Mouse (Mus musculus): ENCODE measurements at regions not wholly inside any gene's neighbourhood (a gene's known extent, or its start where the extent isn't known, plus 50 kb on each side); places are given as distances from the start of the nearest gene placed in this dataset.

DNA sequence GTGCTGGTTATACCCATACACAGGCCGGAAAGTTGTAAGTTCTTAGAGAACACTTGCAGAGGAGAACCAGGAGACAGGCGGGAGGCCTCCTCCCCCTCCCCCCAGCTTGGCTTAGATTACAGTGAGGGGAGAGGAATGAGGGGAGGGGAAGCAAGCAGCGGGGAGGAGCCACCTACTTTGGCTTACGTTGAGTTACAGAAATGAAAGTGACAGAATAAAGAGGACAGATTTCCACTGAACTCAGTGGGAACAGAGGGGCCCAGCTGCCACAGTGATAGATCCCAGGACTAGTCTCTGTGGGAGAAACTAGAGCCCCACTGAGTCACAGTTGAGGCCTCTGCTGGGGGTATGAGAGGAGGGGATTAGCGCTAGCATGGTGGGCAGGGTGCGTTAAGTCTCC is 86.5 kb upstream of the Gm11983 start:
- no peak for DNase-seq

DNA sequence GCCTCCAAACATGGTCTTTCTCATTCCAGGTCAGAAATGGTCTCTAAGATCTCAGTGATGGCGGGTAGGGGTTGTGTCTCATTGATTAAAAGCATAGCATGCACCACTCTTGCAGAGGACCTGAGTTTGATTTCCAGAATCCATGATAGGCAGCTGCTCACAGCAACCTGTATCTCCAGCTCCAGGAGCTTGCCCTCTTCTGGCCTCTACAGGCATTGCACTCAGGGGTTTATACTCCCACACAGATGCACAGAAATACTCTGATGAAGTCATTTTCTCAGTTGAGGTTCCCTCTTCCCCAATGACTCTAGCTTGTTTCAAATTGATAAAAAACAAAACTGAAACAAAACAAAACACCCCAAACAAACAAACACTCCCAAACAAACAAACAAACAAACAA is 81.1 kb upstream of the Gm11983 start:
- DNase-seq: no peak

DNA sequence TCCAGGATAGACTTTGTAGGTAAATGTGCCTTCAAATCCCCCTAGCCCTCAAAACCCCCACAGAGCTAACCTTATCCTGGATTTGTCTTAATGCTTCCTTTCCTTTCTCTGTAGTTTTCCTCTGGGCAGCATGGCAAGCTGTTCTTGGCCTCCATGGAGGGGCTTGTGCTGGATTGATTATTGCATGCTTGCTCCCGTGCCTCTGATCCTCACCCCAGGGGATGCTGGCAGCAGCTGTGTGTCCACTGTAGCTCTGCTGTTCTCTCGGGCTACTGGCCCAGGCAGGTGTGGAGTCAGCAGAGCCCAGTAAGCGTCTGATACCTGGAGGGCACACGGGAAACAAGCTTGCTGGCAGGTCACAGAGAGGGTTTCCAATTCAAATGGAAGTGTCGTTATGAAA is 68.2 kb upstream of the Gm11983 start:
- no peak for DNase-seq

DNA sequence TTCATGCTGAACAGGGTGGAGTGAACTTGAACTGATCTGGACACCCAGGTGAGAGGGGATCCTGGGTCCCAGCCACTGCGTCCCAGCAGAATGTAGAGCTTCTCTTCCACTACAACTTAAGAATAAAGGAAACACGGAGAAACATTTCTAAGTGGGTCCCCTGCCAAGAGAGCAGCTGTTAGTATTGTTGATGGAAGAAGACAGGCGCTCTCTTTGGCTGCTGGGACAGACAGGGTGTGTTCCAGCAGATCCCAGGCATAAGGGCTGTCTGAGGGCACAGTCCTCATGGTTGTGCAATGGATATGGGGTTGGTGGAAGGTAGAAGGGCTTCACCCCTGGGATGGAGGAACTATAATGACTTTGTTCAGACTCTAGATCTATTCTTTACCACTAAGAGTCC is 65.5 kb upstream of the Gm11983 start:
- peak; percentile 40 for DNase-seq

DNA sequence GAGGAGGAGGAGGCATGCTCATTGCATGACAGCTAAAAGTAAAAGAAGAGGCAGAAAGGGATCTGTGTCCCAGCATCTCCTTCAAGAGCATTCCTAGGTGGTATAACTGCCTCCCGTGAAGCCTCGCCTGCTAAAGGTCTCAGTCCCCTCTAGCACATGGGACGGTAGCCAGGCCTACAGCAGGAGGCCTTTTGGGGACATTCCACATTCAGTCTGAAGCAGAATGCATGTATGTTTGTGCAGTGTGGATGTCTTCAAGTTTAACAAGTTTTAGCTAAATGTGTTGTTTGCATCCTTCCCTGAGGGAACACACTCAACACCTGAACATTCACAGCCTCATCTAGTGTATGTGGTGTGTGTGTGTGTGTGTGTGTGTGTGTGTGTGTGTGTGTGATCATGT is 64.8 kb upstream of the Gm11983 start:
- no peak for DNase-seq

DNA sequence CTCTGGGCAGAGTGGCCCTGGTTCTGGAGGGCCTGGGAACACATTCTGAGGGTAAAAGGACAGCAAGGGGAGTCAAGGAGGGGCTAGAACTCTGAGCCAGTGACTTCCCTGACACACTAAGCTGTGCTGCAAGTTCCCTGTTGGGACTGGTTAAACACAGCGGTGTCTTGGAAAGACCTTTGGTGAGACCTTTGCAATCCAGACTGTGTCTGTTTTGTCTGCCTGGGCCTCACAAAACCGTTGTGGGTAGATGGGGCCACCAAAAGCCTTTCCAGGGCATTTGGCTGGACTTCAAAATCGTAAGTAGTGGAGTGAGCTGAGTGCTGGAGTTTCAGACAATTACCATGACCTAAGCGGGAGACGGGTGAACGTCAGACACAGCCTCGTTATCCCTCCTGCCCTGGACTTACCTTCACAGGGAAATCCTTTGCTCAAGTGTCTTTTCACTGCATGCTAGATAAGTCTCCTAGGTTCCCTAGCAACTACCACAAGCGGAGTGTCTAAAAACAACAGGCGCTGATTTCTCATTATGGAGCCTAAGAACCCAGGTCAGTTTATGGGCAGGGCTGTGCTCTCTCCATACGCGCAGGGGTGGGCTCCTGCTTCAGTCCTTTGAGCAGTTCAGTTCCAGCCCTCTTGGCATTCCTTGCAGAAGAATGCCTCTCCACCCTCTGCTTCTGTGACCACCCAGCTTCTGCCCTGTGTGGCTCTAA is 63.5 kb upstream of the Gm11983 start:
- no peak for DNase-seq

DNA sequence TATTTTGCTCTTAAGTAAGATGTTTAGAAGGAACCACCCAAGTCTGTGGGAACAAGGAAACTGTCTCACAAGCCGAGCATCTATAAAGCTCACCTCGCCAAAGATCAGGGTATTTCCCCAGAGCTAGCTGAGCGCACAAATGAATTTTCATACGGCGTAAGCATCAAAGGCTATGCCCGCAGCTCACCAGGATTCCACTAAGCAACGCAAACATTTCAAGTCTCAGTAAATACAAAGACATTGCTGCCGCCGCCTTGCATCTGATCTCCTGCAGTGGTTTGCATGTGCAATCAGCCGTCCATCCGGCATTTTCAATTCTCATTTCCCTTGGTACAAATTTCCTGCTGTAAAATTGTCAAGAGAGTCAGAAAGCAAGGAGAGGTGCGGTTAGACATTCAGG is 62.9 kb upstream of the Gm11983 start:
- DNase-seq: no peak

DNA sequence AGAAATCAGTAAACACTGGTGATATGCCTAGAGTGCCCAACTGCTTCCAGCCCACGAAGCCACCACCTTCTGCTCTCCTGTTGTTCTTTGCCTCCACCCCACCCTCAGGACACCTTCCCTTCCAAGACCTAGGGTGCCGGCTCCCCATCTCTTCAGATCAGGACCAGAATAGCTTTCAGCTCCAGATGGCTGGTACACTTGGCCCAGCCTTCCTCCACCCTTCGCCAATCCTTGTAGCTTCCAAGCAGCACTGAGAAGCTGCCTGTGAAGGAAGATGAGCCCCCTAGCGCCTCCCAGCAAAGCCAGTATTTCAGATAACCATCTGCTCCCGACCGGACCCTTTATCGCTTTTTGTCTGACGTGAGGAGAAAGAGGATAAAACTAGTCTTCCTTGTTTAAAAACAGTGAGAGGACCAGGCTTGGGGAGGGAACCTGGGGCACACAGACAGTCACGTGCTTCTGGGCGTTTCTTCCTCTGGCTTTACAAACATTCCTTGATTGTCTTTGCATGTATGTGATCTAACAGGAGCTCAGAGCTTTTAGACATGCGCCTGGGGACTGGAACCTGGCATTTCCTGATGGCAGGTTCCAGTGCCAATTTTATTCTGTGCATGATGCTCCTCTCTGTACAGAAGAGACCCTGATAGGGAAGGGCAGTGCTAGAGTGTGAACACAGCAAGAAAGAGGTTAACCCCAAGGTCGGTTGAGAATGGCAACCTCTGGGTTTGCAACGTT is 62.0 kb upstream of the Gm11983 start:
- DNase-seq: peak; percentile 82

DNA sequence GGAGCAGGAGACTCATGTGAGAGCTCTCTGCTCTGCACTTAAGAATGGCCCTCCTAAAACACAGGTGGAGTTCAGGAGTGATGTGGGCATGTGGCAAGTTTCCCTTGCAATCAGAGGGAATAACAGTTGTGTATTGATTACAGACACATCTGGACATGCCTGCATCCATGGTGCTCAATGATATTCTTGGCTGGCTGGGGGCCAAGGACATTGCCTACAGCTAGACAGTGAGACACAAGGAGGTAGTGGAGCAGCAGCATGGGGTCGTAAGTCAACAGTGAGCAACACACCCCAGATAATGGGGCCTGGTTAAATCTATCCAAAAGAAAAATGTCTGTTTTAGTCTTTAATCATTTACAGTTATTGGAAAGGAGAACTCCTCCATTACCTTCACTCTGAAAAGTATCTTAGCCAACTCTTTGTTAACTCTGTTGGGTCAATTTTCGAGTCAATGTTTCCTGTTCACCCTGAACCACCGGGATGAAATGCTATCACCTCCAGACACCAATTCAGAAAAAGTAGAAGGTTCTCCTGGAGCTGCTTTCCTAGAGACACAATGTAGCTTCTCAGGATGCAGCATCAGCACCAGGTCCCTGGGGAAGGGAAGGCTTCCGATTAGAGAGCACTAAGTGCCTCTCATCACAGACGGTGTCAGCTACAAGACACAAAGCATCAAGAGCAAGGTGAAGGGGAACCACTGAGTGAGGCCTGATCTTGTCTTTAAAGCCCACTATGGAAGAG is 61.1 kb upstream of the Gm11983 start:
- peak; percentile 38 for DNase-seq

DNA sequence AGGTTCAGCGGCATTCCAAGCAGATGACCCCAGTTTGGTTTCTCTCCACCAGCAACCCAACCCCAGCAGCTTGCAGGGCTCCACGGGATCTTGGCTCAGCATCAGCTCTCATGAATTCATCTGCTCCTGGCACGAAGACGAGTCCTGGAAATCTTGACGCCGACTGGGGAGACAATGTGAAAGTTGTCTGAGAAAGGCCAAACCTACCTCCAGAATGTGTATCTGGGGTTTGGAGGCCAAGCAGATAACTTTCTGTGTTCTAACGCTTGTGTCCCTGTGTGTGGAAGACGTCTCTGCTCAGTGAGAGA is 58.3 kb upstream of the Gm11983 start:
- DNase-seq: peak; percentile 86

DNA sequence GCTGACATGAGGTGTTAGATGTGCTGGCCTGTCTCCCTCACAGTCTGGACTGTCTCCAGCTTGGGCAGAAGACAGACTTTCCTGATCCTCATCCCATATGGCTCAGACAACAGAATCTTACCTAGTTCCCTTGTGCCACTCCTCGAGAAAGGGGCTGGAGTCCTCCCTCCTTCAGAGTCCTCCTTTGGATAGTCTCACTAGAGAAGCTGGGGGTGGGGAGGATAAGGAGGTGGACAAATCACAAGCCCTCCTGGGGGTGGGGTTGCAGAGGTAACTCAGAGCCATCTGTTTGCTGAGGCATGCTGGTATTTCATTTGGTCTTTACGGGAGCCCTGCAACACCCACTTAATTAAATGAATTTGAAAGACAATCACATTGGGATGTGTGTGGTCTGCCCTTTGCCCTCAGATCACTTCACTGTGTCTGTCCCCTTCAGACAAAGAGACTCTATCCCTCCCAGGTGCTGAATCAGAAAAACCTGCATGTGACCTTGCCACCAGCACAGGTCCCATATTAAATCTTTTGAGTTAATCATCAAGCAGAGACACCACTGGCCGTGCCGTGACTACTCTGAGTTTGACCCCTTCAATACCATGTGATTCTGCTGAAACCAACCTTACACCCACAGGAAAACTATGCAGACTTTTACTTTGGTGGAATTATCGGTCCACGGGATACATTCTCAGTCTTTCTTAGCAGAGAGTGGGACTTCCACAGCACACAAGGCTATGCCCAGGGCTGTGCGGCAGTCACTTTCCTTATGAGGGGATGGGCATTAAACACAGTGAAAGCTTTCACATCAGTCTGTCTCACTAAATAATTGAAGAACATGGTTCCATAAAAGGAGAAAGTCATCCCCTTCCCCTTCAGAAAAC is 57.7 kb upstream of the Gm11983 start:
- peak; percentile 75 for DNase-seq

DNA sequence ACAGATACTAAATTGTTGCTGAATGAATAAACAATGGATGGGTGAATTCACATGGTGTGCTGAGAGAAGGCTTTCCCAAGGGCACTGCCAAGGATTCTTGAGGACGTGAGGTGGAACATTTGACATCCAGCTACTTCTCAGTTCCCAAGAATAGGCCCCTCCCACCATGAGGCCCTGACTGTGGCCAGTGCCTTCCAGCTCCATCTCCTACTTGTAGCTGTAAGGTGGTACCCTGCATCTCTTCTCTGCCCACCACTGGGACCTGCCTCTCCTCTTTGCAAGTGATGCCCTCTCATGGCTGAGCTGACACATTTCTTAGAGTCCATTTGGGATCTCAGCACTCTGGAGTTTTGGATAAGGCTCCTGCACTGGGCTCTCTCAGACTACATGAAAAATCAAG is 56.3 kb upstream of the Gm11983 start:
- DNase-seq: no peak

DNA sequence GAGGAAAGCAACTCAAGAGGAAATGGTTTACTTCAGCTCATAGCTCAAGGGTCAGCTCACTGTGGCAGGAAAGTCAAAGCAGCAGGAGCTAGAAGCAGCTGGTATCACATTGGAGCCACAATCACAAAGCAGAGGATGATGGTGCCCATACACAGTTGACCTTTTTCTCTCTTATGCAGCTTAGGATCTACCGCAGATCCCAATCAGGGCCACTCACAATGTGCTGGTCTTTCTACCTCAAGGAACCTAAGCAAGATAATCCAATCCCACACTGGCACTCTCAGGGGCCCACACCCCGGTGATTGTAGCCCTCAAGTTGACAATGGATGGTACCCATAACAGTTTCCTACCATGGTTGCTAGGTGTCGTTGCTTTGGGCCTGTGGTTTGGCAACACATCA is 55.6 kb upstream of the Gm11983 start:
- DNase-seq: no peak

DNA sequence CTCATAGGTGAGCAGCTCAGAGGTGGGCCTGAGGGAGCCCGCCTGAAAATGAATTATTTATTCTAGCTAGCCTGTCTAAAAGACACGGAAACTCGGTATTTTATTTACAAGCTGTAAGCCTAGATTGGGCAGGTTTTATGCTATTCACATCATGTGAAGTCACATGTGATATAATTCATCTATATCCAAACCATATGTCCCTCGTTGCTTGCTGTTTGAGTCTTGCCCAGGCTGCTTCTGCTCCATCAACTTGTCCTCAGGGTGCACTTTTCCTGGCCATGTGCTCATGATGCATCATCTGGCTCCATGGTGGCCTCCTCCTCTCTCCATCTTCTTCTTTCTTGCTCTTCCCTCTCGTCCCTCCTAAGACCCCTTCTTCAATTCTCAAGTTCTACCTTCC is 53.0 kb upstream of the Gm11983 start:
- no peak for DNase-seq

DNA sequence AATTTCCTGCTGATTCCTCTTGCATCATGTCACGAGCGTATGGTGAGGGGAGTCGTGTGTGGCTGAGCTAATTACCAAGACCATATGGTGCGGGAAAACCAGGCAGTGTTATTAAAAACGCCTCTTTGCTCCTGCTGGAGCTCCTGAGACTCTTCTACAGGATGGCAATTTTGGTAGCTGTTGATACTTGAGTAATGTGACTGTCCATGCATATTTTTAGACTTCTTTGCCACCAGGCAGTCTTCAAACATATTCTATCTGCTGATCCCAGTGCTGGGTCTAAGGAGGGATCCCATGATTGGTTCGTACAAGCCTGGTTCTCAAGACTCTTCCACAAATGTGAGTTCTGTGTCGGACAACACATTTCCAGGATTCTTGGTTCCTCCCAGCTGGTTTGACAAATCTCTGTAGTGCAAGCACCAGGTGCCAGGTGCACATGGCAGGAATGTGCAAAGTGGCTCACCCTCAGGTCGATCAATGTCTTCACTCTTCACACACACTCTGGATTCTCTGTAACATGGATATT is 52.3 kb upstream of the Gm11983 start:
- peak; percentile 69 for DNase-seq

DNA sequence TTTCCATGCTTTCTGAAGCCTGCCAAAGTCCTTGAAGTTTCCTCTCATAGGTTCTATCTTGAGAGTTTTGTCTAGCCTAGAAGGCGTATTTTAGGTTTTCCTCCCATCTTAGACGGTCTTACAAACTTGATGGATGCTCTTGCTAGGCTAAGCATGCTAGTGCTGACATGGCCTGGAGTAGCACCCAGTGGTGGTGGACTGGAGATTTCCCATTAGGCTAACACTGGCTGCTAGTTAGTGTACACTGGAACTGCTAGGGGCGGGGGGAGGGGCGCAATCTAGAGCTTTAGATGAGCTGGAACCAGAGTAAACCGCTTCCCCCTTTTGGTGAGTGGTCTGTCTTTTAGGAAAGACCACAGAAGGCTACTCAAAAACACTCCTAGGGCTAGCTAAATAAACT is 51.7 kb upstream of the Gm11983 start:
- DNase-seq: peak; percentile 39

Data from cerebellum, adult 8-10 months (tissue).